Mouse (Mus musculus) embryonic facial prominence, embryonic 10.5 days (tissue): Measurements from ENCODE around the gene Ints2. TPM values are rescaled to one million over a fixed set of nuclear protein-coding genes. Genes with fewer than 3 reads are reported as not detected.
A peak's percentile ranks its signal among the peaks of the same experiment; 100 is the strongest.
"Not testable (repeated sequence)": the region's sequence is repeated elsewhere in the genome, so short reads cannot be mapped to it uniquely, and the experiment has no call there.

Experiments
- DNase-seq: peaks from one replicate; pipeline ENCODE4 v3.0.0-alpha.2; 2017; ENCODE audit warnings: low spot score
- H3K27ac ChIP-seq: fragments of 300-500 bp; sonication (generic); replicated peaks from 2 replicates; pipeline ENCODE4 v1.5.1; 2016; ENCODE audit warnings: mild to moderate bottlenecking
- H3K27me3 ChIP-seq: fragments of 300-500 bp; sonication (generic); replicated peaks from 2 replicates; pipeline ENCODE4 v1.6.1; 2016; ENCODE audit warnings: low read depth, mild to moderate bottlenecking; ENCODE audit not compliant: poor library complexity, severe bottlenecking
- H3K36me3 ChIP-seq: fragments of 300-500 bp; sonication (generic); replicated peaks from 2 replicates; pipeline ENCODE4 v1.6.1; 2016; ENCODE audit warnings: mild to moderate bottlenecking, moderate library complexity
- H3K4me1 ChIP-seq: fragments of 300-500 bp; sonication (generic); 2 replicates; pipeline ENCODE4 v1.6.1; 2016
- H3K4me3 ChIP-seq: fragments of 300-500 bp; sonication (generic); 2 replicates; pipeline ENCODE4 v1.5.1; 2016; ENCODE audit warnings: mild to moderate bottlenecking, moderate library complexity
- H3K9me3 ChIP-seq: fragments of 300-500 bp; sonication (generic); 2 replicates; pipeline ENCODE4 v1.6.1; 2016; ENCODE audit warnings: mild to moderate bottlenecking
- WGBS: fragments of 180-500 bp; shearing (Covaris S2); methylation state at CpG from one replicate; pipeline ENCODE4 v1.1.7; 2016; 5-methylcytosine and 5-hydroxymethylcytosine counted together
- polyA plus RNA-seq: library from polyadenylated mRNA; unstranded; fragments of >200 nt; fragmentation: Nextera tagmentation; extraction: Ambion mirVana; gene quantifications from 2 replicates; pipeline ENCODE4 v1.2.1, GENCODE M21; 2016

The Ints2 gene
- 55.4 and 61.5 TPM in 2 replicates for polyA plus RNA-seq

DNA sequence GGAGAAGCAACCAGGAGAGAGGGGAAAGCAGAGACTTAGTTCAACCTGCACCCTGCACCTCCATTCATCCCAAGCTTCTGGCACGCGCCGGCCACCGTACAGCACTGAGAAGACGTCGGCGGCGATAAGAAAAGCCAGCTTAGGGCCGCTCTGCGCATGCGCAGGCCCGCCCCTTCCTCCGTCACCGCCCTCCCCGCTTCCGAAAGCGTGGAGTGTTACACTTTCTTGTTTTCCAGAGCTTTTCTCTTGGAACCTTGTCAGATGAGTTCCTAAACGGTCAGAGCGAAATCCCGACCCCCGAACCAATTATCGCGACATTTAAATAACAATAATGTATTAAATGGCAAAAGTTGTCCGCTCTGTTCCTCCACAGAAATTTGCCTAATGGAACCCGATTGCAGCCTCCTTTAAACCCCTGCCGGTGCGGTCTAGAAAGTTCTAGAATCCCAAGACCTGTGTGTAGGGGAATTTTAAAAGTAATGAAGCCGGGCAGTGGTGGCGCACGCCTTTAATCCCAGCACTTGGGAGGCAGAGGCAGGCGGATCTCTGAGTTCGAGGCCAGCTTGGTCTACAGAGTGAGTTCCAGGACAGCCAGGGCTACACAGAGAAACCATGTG is at the start of gene Ints2:
Gene Ints2, minus strand, starts transcription at position 116 of the 617 bp plus-strand sequence.
- peak; percentile 95 for DNase-seq
- Histone ChIP-seq H3K9me3 (no peaks in the 10 kb centered on the region), H3K27me3 (no peaks in the 10 kb centered on the region), H3K36me3 (peaks cover 32% of the 10 kb centered on the region), H3K4me3 (peak within 1 kb of the TSS; percentile 76), H3K4me1 (peaks cover 14% of the 10 kb centered on the region), H3K27ac (peak within 1 kb of the TSS; percentile 91)
- 12% methylated on average over 32 of the region's 32 CpGs for WGBS

DNA sequence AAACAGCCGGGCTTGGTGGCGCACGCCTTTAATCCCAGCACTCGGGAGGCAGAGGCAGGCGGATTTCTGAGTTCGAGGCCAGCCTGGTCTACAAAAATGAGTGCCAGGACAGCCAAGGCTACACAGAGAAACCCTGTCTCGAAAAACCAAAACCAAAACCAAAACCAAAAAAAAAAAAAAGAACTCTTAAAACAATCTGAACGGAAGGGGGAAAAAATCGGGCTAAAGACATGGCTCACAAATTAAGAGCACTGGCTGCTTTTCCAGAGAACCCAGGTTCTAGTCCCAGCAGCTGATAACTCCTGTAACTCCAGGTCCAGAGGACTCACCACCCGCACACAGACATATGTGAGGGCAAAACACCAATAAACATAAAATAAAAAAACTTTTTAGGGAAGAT is 34.8 kb upstream of the Ints2 start:
- H3K27ac ChIP-seq, DNase-seq, H3K4me3 ChIP-seq, H3K4me1 ChIP-seq, H3K9me3 ChIP-seq, H3K27me3 ChIP-seq: not testable (repeated sequence)
- WGBS: 96% methylated on average over 10 of the region's 10 CpGs
- H3K36me3 ChIP-seq: peaks cover 80% of the 10 kb centered on the region

DNA sequence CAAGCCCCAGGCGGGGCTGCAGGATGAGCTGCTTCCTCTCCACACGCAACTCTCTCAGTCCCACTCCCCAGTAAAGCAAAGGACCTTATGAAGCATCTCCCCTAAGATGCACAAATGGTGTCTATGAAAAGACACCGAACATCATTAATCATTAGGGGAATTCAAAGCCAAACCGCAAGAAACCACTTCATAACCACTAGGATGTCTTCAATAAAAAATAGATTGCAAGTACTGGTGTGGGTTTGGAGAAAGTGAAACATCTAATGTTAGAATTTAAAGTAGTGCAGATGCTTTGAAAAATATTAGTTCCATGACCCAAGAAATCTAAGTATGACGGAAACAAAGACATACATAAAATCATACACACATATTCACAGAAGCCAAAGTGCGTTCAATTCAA is 34.3 kb upstream of the Ints2 start:
- no peak for DNase-seq
- peaks cover 79% of the 10 kb centered on the region for H3K36me3 ChIP-seq
- H3K4me3 ChIP-seq: no peak overlapping the region
- 93% methylated on average over 6 of the region's 6 CpGs for WGBS
- no peaks in the 10 kb centered on the region for H3K27me3 ChIP-seq
- no peak overlapping the region for H3K27ac ChIP-seq
- H3K9me3 ChIP-seq: no peaks in the 10 kb centered on the region
- no peaks in the 10 kb centered on the region for H3K4me1 ChIP-seq

DNA sequence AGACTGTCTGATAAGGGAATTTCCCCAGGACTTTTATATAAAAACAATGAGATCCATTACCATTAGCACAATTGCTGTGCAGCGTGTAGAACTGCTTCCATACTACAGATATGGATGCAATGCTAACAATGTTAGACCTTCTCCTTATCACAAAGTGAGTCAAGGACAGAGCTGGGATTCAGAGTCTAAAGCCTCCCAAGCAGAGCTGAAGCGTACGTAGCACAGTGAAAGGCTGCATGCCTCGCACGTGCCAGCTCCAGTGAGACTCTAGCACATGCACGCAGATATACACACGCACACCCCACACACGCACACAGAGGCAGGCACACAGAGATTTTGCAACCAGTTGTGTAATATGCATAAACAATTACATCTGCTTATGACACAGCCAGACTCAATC is 28.4 kb upstream of the Ints2 start:
- no peak for DNase-seq
- Histone ChIP-seq H3K27ac (no peak overlapping the region), H3K27me3 (no peaks in the 10 kb centered on the region), H3K36me3 (peaks cover 96% of the 10 kb centered on the region), H3K9me3 (no peaks in the 10 kb centered on the region), H3K4me3 (no peak overlapping the region), H3K4me1 (no peaks in the 10 kb centered on the region)
- WGBS: 94% methylated on average over 8 of the region's 8 CpGs

DNA sequence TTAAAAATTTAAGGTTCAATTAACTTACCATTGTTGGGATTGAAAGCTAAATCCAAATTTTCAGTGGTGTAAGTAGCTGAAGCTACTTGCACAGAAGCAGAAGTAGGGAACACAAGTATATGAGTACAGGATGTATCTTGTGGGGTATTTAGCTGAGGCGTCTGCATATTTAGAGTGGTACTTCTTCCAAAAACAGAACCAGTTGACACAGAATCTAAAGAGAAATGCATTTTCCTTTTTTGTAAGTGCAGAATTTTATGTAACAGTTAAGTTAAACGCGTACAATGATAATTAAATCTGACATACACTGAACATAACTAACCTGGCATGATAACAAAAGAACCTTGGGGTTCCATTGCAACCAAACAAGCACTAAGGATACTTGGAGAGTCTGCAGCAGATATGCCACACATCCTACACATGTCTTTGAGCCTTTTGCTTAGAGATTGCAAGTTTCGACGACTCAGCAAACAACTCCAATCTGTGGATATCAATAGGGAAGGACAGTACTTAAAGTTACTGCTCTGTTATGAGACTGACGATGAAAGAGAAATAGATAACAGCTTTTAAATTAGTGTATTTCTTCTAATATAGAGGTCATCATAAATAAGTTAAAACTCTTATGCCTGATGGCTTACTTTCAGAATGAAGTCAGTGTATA is 21.2 kb upstream of the Ints2 start:
- H3K27ac ChIP-seq: no peak overlapping the region
- 96% methylated on average over 6 of the region's 6 CpGs for WGBS
- H3K27me3 ChIP-seq: no peaks in the 10 kb centered on the region
- DNase-seq: no peak
- no peaks in the 10 kb centered on the region for H3K9me3 ChIP-seq
- no peak overlapping the region for H3K4me3 ChIP-seq
- H3K4me1 ChIP-seq: no peaks in the 10 kb centered on the region
- H3K36me3 ChIP-seq: peaks cover 97% of the 10 kb centered on the region

DNA sequence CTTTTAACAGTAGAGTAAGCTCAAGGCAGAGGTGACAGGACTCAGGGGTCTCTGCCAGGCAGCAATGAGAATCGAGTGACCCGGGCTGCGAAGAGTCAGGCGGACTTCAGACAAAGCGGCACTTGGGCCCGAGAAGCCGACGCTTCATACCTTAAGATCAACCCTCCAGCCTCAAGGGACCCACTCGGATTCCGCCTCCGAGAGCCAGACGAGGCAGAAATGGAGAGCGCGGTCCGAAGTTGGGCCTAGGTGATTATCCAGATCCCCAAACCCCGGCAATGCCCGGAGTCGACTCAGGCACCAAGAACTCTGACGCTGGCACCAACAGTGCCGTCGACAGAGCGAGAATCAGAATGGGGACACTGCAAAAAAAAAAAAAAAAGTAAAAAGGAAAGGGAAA is 321 bp downstream of the Ints2 start:
- Histone ChIP-seq H3K27ac (peak overlapping the region; percentile 91), H3K27me3 (no peaks in the 10 kb centered on the region), H3K4me1 (peaks cover 14% of the 10 kb centered on the region), H3K36me3 (peaks cover 37% of the 10 kb centered on the region), H3K4me3 (peak overlapping the region; percentile 76), H3K9me3 (no peaks in the 10 kb centered on the region)
- DNase-seq: peak; percentile 55
- 0% methylated on average over 22 of the region's 22 CpGs for WGBS

DNA sequence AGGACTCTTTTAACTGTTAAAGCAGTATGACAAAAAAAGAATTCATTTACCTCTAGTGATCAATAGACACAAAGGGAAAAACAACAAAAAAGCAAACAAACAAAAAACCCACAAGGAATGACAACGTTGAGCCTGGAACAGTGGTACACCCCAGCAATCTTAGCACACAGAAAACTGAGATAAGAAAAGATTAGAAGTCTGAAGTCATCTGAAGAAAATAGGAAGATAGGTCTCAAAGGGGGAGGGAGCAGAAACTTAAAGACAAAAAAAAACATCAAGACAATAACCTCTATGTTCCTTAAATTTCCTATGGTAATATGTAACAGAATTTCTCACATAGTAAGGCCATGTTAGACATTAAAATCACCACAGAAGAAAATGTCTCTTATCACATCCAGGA is 4.0 kb downstream of the Ints2 start:
- no peak for DNase-seq
- Histone ChIP-seq H3K27ac (no peak overlapping the region), H3K4me3 (no peak overlapping the region), H3K9me3 (no peaks in the 10 kb centered on the region), H3K4me1 (peaks cover 14% of the 10 kb centered on the region), H3K27me3 (no peaks in the 10 kb centered on the region), H3K36me3 (peaks cover 72% of the 10 kb centered on the region)
- 93% methylated on average over 1 of the region's 1 CpGs for WGBS

DNA sequence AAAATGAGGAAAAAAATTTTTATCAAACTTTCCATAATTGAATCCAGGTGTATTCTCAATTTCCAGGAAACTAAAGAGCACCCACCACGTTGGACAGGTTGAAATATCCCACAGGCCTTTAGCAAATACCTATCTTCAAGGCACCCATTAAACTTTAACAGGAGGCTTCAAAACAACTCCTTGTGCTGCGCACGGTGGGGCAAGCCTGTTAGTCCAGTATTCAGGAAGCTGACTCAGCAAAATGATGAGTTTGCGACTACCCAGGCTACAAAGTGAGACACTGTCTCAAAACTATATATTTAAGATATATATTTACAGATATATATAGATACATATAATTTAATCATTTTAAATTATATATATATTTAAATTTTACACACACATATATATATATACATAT is 24.9 kb downstream of the Ints2 start:
- DNase-seq: no peak
- WGBS: 89% methylated on average over 4 of the region's 4 CpGs
- Histone ChIP-seq H3K9me3 (no peaks in the 10 kb centered on the region), H3K36me3 (peaks cover 92% of the 10 kb centered on the region), H3K27ac (no peak overlapping the region), H3K4me3 (no peak overlapping the region), H3K4me1 (no peaks in the 10 kb centered on the region), H3K27me3 (no peaks in the 10 kb centered on the region)

DNA sequence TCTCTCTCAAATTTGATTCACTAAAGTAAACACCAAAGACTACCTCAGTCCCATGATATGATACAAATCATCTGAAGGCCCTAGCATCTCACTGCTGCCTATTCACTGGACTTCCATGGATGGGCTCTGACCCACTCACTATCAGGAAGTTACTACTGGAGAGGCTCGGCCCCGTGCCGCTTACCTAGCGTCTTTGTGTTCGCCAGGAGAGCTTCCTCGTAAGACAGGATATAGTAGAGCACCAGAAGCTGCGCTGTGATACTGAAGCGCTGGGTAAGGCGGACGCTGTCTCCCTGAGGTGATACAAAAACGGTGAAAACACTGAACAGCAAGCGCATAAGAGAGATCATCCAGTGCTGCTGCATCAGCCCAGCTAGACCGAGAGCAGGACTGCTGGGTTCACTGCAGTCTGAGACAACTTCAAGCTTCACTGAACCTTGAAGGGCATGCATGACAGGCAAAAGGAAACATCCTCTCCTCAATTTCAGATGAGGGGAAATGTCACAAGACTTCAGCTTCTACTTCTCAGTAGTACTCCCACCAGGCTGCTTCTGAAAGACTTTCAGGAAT is 25.5 kb downstream of the Ints2 start:
- no peak for DNase-seq
- Histone ChIP-seq H3K9me3 (no peaks in the 10 kb centered on the region), H3K36me3 (peaks cover 92% of the 10 kb centered on the region), H3K27me3 (no peaks in the 10 kb centered on the region), H3K4me1 (no peaks in the 10 kb centered on the region), H3K4me3 (no peak overlapping the region), H3K27ac (no peak overlapping the region)
- WGBS: 94% methylated on average over 13 of the region's 13 CpGs

DNA sequence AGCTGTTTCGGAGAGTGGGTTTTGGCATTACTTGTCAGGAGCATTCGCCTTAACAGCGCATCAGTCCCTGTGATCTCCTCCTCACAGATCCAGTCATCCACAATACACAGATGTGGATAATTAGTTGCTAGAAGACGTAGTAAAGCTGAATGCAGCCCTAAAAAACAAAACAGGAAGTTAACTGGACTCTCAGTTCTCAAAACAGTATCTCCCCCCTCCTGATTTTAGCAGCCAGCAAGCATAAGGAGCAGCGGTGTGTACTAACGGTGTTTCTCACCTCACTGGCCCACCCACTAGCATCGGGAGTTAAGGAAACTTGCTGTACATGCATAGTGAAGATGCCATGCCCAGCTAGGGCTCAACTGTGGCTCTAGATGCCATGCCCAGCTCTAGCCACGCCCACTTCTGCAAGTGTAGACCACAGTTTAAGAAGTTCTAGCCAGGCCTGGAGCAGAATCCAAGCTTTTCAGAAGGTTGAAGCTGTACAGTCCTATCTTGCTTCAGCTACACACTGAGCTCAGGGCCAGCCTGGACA is 30.7 kb downstream of the Ints2 start:
- H3K9me3 ChIP-seq: no peaks in the 10 kb centered on the region
- no peak overlapping the region for H3K27ac ChIP-seq
- peaks cover 93% of the 10 kb centered on the region for H3K36me3 ChIP-seq
- no peaks in the 10 kb centered on the region for H3K27me3 ChIP-seq
- no peak for DNase-seq
- no peaks in the 10 kb centered on the region for H3K4me1 ChIP-seq
- 90% methylated on average over 8 of the region's 8 CpGs for WGBS
- H3K4me3 ChIP-seq: no peak overlapping the region

DNA sequence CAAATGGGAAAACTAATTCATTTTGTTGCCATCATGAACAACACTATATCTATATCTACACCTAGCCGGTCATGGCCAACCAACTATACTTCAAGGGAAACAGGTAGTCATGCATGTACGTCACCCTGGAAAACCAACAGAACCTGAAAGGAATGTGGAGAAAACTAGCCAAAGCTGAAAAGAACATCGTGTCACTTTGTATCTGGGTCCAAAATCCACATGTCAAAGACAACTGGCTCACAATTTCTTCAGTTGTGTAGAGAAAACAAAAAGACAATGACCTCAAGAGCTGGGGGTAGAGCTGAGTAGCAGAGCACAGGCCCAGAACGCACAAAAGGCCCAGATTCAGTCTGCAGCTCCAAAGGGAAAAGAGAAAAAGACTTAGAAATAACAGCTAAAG is 31.6 kb downstream of the Ints2 start:
- H3K36me3 ChIP-seq: peaks cover 92% of the 10 kb centered on the region
- no peak overlapping the region for H3K27ac ChIP-seq

DNA sequence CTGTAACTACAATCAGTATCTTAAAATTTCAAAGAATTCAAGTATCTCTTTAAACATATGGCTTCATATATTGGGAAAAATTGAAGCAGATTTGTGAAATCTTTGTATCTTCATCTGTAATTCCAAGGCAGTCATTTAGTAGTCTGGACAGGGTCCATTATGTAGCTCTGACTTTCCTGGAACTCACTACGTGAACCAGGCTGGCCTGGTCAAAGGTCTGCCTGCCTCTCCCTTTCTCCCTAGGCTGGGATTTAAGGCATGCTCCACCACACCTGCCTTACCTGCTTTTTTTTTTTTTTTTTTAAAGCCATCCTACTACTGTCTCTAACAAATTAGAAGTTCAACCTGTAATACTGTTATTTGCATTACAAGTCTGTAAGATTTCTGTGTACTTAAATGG is 45.6 kb downstream of the Ints2 start:
- Histone ChIP-seq H3K27me3 (no peaks in the 10 kb centered on the region), H3K9me3 (peaks cover 6% of the 10 kb centered on the region; the same call in 1 of the 2 replicates), H3K4me1 (no peaks in the 10 kb centered on the region), H3K4me3 (no peak overlapping the region), H3K27ac (no peak overlapping the region), H3K36me3 (peaks cover 98% of the 10 kb centered on the region)
- no peak for DNase-seq
- 78% methylated on average over 1 of the region's 1 CpGs for WGBS

More for the DNA sequence above, 31.6 kb downstream of the Ints2 start:
- no peaks in the 10 kb centered on the region for H3K4me1 ChIP-seq
- no peak for DNase-seq
- 90% methylated on average over 4 of the region's 4 CpGs for WGBS
- no peak overlapping the region for H3K4me3 ChIP-seq
- H3K9me3 ChIP-seq: no peaks in the 10 kb centered on the region
- no peaks in the 10 kb centered on the region for H3K27me3 ChIP-seq

DNA sequence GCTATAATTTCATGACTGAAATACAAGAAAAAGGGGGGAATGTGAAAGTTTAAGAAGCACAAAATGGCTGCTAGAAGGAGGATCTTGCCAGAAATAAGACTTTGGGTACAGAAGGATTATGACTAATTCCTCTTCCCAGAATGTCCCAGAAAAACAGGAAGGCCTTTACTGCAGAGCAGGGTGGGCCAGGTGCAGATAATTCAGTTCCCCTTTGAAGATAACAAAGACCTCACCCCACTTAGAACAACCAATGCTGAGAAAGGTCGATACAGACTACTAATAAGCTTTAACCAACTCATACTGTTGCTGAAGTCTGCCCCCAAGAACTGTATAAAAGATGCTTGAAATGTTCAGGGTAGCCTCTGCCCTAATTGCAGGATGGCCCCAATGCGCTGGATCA is 48.3 kb downstream of the Ints2 start:
- 98% methylated on average over 2 of the region's 2 CpGs for WGBS
- Histone ChIP-seq H3K4me3 (no peak overlapping the region), H3K4me1 (no peaks in the 10 kb centered on the region), H3K36me3 (peaks cover 99% of the 10 kb centered on the region), H3K27ac (no peak overlapping the region), H3K9me3 (peaks cover 24% of the 10 kb centered on the region), H3K27me3 (no peaks in the 10 kb centered on the region)
- no peak for DNase-seq
